Mouse (Mus musculus): ENCODE measurements around the gene Clrn3. TPM values are rescaled to one million over a fixed set of nuclear protein-coding genes. Genes with fewer than 3 reads are reported as not detected.

Gene Clrn3
- total and polyA plus RNA-seq, 3 experiments, result not detected

- Histone ChIP-seq H3K4me3 (replicated peaks in 1 of 3; ENCODE audit: low read depth in 2 of 3, low read length in 2 of 3, poor library complexity in 1 of 3) (no peak overlapping the region), H3K4me1 (ENCODE audit: control insufficient read depth in 1 of 2, insufficient read depth in 2 of 2) (no peaks in the 10 kb centered on the region), H3K9me3 (replicated peaks; ENCODE audit: low read length) (no peaks in the 10 kb centered on the region), H3K27ac (ENCODE audit: insufficient read depth, low read depth) (no peak overlapping the region), H3K36me3 (replicated peaks in 1 of 2; ENCODE audit: control insufficient read depth in 1 of 2, insufficient read depth in 1 of 2, low read length in 1 of 2) (no peaks in the 10 kb centered on the region), H3K4me2 (ENCODE audit: insufficient read depth, low read depth, poor library complexity, severe bottlenecking) (no peak overlapping the region), H3K79me2 (replicated peaks; ENCODE audit: control insufficient read depth, extremely low read depth, insufficient read depth, poor library complexity, severe bottlenecking) (no peaks in the 10 kb centered on the region), H3K9ac (ENCODE audit: insufficient read depth, low read depth) (no peak overlapping the region), H3K27me3 (replicated peaks) (no peaks in the 10 kb centered on the region)
- no peak for TF ChIP-seq NRF1 (IDR thresholded peaks at IDR 0.05; ENCODE audit: low read depth, low read length)
- in situ Hi-C loops (cut with MboI; ENCODE audit: low pct_ligation_motif_present, low pct_unique_long_range_greater_than_20kb, low sequenced_read_pairs) (no loop called here), dilution Hi-C loops (cut with MboI; ENCODE audit: extremely low pct_ligation_motif_present, extremely low pct_unique_long_range_greater_than_20kb, low sequenced_read_pairs) (no loop called here)
- DNase-seq (ENCODE audit: extremely low read depth), result no peak
Measured at GRCm38 (mm10) chr7:135571951-135572559, 43.6 kb upstream of the Clrn3 start.

DNA sequence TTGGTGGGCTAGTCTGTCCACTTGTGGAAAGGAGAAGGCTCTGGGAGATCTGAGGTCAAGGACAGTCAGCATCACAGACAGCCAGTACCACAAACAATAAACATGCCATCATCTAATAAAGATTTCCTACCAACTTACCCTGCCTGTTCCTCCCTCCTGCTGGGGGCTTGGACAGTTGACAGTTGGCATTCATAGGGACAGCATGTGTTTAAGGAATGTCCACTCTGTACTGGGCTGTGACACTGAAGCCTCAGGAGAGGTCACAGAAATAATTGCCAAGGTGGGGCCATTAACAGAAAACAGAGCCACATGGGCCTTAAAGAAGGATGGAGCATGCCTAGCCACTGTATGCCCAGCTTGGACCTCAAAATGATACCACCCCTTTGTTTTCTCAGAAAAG is 42.9 kb upstream of the Clrn3 start:
- no peak overlapping the region for H3K4me3 ChIP-seq (replicated peaks in 1 of 3; ENCODE audit: low read depth in 2 of 3, low read length in 2 of 3, poor library complexity in 1 of 3)
- no peaks in the 10 kb centered on the region for H3K4me1 ChIP-seq (ENCODE audit: control insufficient read depth in 1 of 2, insufficient read depth in 2 of 2)
- H3K79me2 ChIP-seq (replicated peaks; ENCODE audit: control insufficient read depth, extremely low read depth, insufficient read depth, poor library complexity, severe bottlenecking), result no peaks in the 10 kb centered on the region
- no peak for DNase-seq (ENCODE audit: extremely low read depth)
- no peaks in the 10 kb centered on the region for H3K27me3 ChIP-seq (replicated peaks)
- dilution Hi-C loops (cut with MboI; ENCODE audit: extremely low pct_ligation_motif_present, extremely low pct_unique_long_range_greater_than_20kb, low sequenced_read_pairs) (no loop called here), in situ Hi-C loops (cut with MboI; ENCODE audit: low pct_ligation_motif_present, low pct_unique_long_range_greater_than_20kb, low sequenced_read_pairs) (no loop called here)
- no peaks in the 10 kb centered on the region for H3K36me3 ChIP-seq (replicated peaks in 1 of 2; ENCODE audit: control insufficient read depth in 1 of 2, insufficient read depth in 1 of 2, low read length in 1 of 2)
- no peak overlapping the region for H3K9ac ChIP-seq (ENCODE audit: insufficient read depth, low read depth)
- H3K27ac ChIP-seq (ENCODE audit: insufficient read depth, low read depth), result no peak overlapping the region
- no peak overlapping the region for H3K4me2 ChIP-seq (ENCODE audit: insufficient read depth, low read depth, poor library complexity, severe bottlenecking)
- no peaks in the 10 kb centered on the region for H3K9me3 ChIP-seq (replicated peaks; ENCODE audit: low read length)
- TF ChIP-seq CHD1 (IDR thresholded peaks at IDR 0.05; ENCODE audit: low read depth, low read length) (no peak), RAD21 (IDR thresholded peaks at IDR 0.05; ENCODE audit: low read depth, low read length) (no peak), JUND (conservative IDR thresholded peaks at IDR 0.05; ENCODE audit: low read depth, low read length) (no peak), CHD2 (IDR thresholded peaks at IDR 0.05; ENCODE audit: low read length) (no peak), USF2 (conservative IDR thresholded peaks at IDR 0.05; ENCODE audit: low read depth, low read length) (no peak), TBP (conservative IDR thresholded peaks at IDR 0.05; ENCODE audit: low read depth, low read length) (no peak), E2F4 (IDR thresholded peaks at IDR 0.05; ENCODE audit: insufficient replicate concordance, low read depth, low read length) (no peak), BHLHE40 (IDR thresholded peaks at IDR 0.05; ENCODE audit: low read depth, low read length) (no peak), POLR2AphosphoS2 (IDR thresholded peaks at IDR 0.05; ENCODE audit: low read depth, low read length) (no peak), USF1 (IDR thresholded peaks at IDR 0.05; ENCODE audit: low read depth, low read length) (no peak), SMC3 (IDR thresholded peaks at IDR 0.05; ENCODE audit: low read depth, low read length) (no peak), MEF2A (IDR thresholded peaks at IDR 0.05; ENCODE audit: borderline replicate concordance, low read depth, low read length) (no peak), ZKSCAN1 (IDR thresholded peaks at IDR 0.05; ENCODE audit: borderline replicate concordance, low read depth, low read length) (no peak), NELFE (IDR thresholded peaks at IDR 0.05; ENCODE audit: low read depth, low read length) (no peak), JUN (IDR thresholded peaks at IDR 0.05; ENCODE audit: insufficient read depth, low read depth, low read length) (no peak)
